Mouse (Mus musculus): ENCODE results near the gene Fut11. TPM values are rescaled to one million over a fixed set of nuclear protein-coding genes. Genes with fewer than 3 reads are reported as not detected.
"Not testable (repeated sequence)": the region's sequence is repeated elsewhere in the genome, so short reads cannot be mapped to it uniquely, and the experiment has no call there.

Gene Fut11
- total RNA-seq, 2 experiments from 2014 or later, result 15.1 to 16.4 TPM

GRCm38 (mm10) chr14:20674064-20674833, 20.5 kb upstream of the Fut11 start, which contains the start of gene Sec24c:
Gene Sec24c (plus strand): TSS chr14:20674308.
- peak; percentile 96 to 97 for DNase-seq

GRCm38 (mm10) chr14:20677906-20678305, 16.9 kb upstream of the Fut11 start:
- DNase-seq, result no peak

GRCm38 (mm10) chr14:20681742-20682141, 13.0 kb upstream of the Fut11 start:
- DNase-seq, result no peak

GRCm38 (mm10) chr14:20682498-20682897, 12.3 kb upstream of the Fut11 start:
- DNase-seq, result no peak

- no peak for DNase-seq
Observed at GRCm38 (mm10) chr14:20686576-20686975, 8.2 kb upstream of the Fut11 start.

- no peak for DNase-seq
Observed at GRCm38 (mm10) chr14:20689009-20689408, 5.8 kb upstream of the Fut11 start.

GRCm38 (mm10) chr14:20691772-20692171, 3.0 kb upstream of the Fut11 start:
- no peak for DNase-seq

- no peak for DNase-seq
Observed at GRCm38 (mm10) chr14:20693589-20694101, 1.1 kb upstream of the Fut11 start.

- DNase-seq, result no peak
Observed at GRCm38 (mm10) chr14:20694185-20694883, 434 bp upstream of the Fut11 start.

- DNase-seq, result peak in 1 of 2 experiments; percentile 27
Observed at GRCm38 (mm10) chr14:20695761-20696520, 1.2 kb downstream of the Fut11 start.

- DNase-seq, result peak; percentile 42 to 58
Observed at GRCm38 (mm10) chr14:20696986-20697385, 2.2 kb downstream of the Fut11 start.

GRCm38 (mm10) chr14:20698515-20698914, 3.7 kb downstream of the Fut11 start:
- DNase-seq, result no peak

GRCm38 (mm10) chr14:20700362-20700761, 5.6 kb downstream of the Fut11 start:
- no peak for DNase-seq

GRCm38 (mm10) chr14:20701554-20701953, 6.8 kb downstream of the Fut11 start:
- DNase-seq, result no peak

GRCm38 (mm10) chr14:20702096-20702740, 7.5 kb downstream of the Fut11 start:
- DNase-seq, result no peak

- DNase-seq, result peak; percentile 91 to 92
Observed at GRCm38 (mm10) chr14:20702741-20703381, 8.1 kb downstream of the Fut11 start, which contains the start of gene Chchd1. Gene Chchd1 (plus strand): TSS chr14:20703006.

- not testable (repeated sequence) for DNase-seq
Observed at GRCm38 (mm10) chr14:20703461-20703860, 8.7 kb downstream of the Fut11 start.

GRCm38 (mm10) chr14:20707201-20708190, 12.7 kb downstream of the Fut11 start, which contains the start of gene Zswim8:
Gene Zswim8 (plus strand): TSS chr14:20707552.
- DNase-seq, result peak; percentile 92 to 93

- no peak for DNase-seq
Observed at GRCm38 (mm10) chr14:20708239-20708638, 13.5 kb downstream of the Fut11 start.

GRCm38 (mm10) chr14:20713832-20714231, 19.1 kb downstream of the Fut11 start:
- DNase-seq, result no peak
